Mouse (Mus musculus): Measurements from ENCODE around the gene Alpl.

GRCm38 (mm10) chr4:137830380-137830779 is 34.2 kb upstream of the Alpl start:
- TF ChIP-seq POLR2A (IDR thresholded peaks at IDR 0.05; ENCODE audit: low read depth, low read length) (no peak), CTCF (conservative IDR thresholded peaks at IDR 0.05; ENCODE audit: insufficient read depth, insufficient read length, low read depth, low read length) (no peak)

Measured in kidney, adult 2 months (tissue).